Mouse (Mus musculus) layer of hippocampus, postnatal 14 days (tissue): ENCODE measurements around the gene Slc25a5. TPM values are rescaled to one million over a fixed set of nuclear protein-coding genes. Genes with fewer than 3 reads are reported as not detected.
"Not testable (repeated sequence)": the region's sequence is repeated elsewhere in the genome, so short reads cannot be mapped to it uniquely, and the experiment has no call there.

Experiments
- DNase-seq, 2 experiments: peaks; one replicate each; pipeline ENCODE4 v3.0.0; 2021 to 2022; ENCODE audit warnings: low spot score in 2 of 2, mixed read lengths in 1 of 2
- long read RNA-seq, 2 experiments: library from polyadenylated mRNA; stranded (forward); transcript quantifications; one replicate each; pipeline ENCODE4 v2.0.0; 2021
- total RNA-seq, 2 experiments: library from RNA; stranded (reverse); gene quantifications; 2 replicates each; pipeline ENCODE4 v1.2.3; 2021

Gene Slc25a5
- total RNA-seq, result 100 to 1,000 TPM; 369 to 393 TPM
- long read RNA-seq, experiment 1, transcript Slc25a5-201 (4 exons, 1,240 nt), result major isoform, 397 of 720 reads
- long read RNA-seq, experiment 1, partial matches to known transcripts, result 3 of 720 reads
- long read RNA-seq, experiment 1, other reads (novel, unspliced or antisense), result 319 of 720 reads
- long read RNA-seq, experiment 2, transcript Slc25a5-201 (4 exons, 1,240 nt), result major isoform, 647 of 1,610 reads
- long read RNA-seq, experiment 2, partial matches to known transcripts, result 6 of 1,610 reads
- long read RNA-seq, experiment 2, other reads (novel, unspliced or antisense), result 956 of 1,610 reads

GRCm38 (mm10) chrX:36795424-36796162 lies at the start of gene Slc25a5:
Gene Slc25a5 (plus strand): TSS chrX:36795651.
- peak; percentile 71 to 84 for DNase-seq

DNA sequence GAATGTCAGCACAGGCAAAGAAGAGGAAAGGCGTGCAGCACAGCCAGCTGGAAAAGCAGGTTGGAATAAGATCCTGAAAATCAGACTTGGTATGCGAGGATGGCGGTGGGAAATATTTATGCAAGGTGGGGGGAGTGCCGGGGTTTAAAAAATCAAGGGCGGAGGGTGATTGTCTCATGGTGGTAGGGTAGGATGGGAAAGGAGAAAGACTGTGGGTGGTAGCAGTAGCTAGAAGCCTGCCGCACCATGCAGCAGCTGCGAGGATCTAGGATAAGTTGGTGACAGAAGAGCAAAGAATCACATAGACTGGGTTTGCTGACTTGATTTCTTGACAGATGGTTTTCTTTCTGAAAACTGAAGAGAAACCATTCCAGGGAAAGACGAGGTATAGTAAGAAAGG lies 48.7 kb upstream of the Slc25a5 start:
- DNase-seq, result no peak

GRCm38 (mm10) chrX:36748573-36748972 lies 46.9 kb upstream of the Slc25a5 start:
- no peak for DNase-seq

DNA sequence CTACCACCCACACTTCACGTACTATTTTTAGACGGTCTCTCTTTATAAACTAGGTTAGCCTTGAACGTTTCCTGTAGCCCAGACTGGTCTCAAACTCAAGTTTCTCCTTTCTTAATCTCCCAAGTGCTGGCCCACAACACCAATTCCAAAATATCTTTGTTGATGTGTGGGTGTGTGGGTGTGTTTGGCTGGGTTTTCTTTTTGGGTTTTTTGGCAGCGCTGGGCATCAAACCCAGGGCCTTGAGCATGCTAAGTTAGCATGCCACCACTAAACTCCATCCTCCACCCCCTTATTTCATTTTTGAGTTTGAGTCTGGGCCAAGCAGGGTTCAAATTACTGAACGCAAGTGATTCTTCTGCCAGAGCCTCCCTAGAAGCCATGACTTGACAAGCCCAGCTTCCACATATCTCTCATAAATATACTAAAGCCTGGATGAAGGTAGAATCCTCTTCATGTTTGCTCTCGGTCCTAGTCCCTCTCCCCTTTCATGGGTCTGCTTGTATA lies 46.1 kb upstream of the Slc25a5 start:
- no peak for DNase-seq

- no peak for DNase-seq
Observed at GRCm38 (mm10) chrX:36750591-36750990, 44.9 kb upstream of the Slc25a5 start.

DNA sequence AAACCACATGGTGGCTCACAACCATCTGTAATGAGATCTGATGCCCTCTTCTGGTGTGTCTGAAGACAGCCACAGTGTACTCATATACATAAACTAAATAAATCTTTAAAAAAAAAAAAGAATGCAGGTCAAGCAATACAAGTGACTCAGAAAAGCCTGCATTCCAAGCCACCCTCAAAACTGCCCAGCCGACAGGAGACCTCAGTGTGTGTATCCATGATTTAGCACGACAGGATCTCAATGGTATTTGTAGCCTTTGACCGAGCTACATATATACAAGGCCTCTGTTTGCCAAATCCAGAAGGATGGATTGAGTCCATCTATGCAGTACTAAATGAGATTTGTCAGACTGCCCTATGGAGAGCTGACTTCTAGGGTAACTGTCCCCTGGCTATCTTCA lies 42.9 kb upstream of the Slc25a5 start:
- DNase-seq, result no peak

DNA sequence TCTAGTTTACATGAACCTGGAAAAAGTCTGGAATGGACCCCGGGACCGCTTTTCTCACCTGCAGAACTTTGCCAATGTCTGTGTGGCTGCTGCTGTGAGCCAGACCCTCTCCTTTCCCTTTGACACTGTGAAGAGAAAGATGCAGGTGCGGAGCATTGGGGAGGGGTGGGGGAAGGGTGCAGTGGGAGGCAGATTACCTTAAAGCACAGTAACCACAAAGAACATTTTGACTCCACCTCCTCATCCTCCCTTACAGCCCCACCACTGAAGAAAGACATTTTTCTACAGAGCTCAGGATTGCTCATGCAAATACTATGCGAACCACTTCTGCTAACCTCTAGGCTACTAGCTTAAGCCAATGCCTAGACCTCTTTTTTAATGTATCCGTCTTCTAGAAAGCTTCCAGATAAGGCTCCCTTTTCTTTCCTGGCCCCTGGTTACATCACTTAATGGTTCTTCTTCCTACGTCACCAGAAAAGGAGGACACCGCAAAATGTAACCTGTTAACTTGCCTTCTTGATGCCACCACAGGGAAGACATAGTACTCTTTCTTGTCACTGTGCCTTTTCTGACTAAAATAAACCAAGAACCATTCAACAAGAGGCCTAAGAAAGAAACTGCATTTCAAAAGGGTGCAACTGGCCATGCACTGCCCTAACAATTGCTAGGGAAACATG lies 37.5 kb upstream of the Slc25a5 start:
- DNase-seq, result no peak

- DNase-seq, result no peak
Observed at GRCm38 (mm10) chrX:36758566-36758965, 36.9 kb upstream of the Slc25a5 start.

DNA sequence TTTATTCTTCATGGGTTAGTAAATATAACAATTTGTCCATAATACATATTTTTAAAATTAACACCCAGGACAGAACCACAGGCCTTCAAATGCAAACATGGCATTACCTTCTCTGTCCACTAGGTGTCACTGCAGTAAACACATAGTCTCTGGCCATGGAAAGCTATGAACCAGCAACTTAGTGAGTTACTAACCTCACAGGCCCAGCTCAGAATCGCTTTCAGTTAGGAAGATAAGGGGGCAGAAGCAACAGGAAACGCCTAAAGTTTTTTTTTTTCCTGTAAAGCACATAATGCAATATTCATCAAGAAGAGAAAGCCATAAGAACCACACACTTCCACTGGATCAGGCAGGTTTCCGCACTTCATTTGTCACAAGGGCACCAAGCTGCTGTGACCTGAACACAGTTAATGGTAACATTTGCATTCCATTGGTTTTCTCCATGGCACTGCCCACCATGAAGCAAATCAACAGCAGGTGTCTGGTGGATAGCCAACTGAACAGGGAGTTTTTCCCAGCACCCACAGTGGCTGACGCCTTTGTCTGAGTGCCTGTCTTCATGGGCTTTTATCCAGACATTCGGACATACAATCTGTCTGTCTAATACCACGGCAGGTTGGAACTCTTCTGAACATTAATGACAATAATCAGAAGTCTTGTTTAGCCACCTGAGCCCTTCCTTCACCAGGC lies 34.4 kb upstream of the Slc25a5 start:
- peak in 1 of 2 experiments; percentile 60 for DNase-seq

- DNase-seq, result no peak
Observed at GRCm38 (mm10) chrX:36762289-36762688, 33.2 kb upstream of the Slc25a5 start.

DNA sequence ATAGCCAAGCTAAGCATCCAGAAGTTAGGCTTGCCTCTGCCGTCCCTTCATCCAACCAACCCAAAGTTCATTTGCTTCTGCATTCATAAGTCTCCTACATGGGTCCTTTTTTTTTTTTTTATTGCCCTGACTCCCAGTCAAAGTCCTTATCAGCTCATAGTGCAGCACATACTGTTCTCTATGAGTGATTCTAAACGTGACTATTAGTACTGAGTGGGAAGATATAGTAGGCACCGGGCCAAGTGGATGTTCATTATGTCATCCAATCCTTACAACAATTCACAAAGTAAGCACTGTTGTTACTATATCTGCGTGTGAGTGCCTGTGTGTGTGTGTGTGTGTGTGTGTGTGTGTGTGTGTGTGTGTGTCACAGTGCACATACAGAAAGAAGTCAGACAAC lies 32.6 kb upstream of the Slc25a5 start:
- DNase-seq, result no peak

DNA sequence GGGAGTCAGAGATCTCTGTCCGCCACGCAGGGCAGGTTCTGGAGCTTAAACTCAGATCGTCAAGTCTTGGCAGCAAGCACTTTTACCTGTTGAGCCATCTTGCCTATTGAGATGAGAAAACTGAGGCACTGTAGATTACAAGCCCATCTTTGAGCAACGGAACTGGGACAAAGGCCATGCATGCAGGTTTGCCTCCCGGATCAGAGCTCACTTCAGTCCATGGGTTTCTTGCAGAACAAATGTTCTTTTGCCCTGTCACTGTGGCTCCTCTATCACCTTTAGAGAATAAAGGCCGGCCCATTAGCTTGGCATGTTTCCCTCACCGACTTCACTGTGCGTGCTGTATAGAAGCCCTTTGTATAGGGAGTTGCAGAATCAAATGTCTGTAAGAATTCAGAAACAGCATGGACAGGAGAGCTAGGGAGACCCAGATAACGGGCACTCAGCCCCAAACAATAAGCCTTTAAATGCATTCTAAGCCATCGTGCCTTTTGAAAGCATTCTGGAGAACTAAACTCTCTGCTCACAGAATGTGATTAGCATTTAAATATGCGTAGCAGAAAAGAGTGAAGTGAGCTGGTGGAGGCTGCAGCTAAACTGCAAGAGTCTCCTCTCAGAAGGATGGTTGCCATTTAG lies 32.0 kb upstream of the Slc25a5 start:
- DNase-seq, result no peak

GRCm38 (mm10) chrX:36763934-36764317 lies 31.5 kb upstream of the Slc25a5 start:
- DNase-seq, result no peak

DNA sequence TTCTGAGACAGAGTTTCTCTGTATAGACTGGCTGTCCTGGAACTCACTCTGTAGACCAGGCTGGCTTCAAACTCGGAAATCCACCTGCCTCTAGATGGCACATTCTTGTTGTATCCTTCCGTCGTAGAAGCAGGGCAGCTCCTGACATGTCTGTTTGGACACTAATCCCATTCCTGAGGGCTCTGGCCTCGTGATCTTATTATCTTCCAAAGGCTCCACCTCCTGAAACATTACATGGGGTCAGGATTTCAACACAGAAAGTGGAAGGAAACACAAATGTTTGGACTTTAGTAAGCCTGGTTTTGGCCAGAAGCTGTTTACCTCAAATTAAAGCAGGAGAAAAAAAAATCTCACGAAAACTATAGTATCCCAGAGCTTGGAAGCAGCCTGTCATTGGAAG lies 28.1 kb upstream of the Slc25a5 start:
- DNase-seq, result no peak

DNA sequence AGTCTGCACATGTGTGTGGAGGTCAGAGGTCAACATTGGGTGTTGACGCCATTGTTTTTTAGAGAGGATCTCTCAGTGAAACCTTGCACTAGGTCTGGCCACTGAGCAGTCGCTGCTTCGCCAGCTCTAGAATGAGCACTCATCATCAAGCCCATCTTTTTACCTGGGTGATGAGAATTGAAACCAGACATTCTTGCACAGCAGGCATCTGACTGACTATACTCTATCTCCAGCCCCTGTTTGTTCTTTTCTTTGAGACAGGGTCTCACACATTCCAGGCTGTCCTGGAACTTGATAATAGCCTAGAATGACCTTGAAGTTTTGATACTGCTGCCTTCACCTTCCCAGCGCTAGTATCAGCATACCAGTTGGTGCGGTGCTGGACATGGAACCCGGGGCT lies 22.9 kb upstream of the Slc25a5 start:
- DNase-seq, result no peak

DNA sequence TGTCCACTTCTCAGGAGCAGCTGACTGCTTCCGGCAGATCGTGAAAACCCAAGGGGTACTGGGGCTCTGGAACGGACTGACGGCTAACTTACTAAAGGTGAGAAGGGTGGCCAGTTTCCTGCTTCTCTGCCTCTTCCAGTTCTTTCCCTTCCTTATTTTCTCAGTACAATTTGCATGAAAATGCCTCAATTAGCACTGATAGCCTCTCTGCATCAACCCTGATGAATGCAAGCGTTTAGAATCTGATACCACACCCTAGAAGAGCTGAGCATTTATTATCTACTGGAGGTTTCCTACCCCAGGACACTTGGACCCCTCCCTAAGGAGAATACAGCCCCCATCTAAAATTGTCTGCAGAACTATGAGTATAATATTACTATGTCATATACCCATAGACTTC lies 19.9 kb upstream of the Slc25a5 start:
- DNase-seq, result no peak

GRCm38 (mm10) chrX:36777694-36778093 lies 17.8 kb upstream of the Slc25a5 start:
- no peak for DNase-seq

- DNase-seq, result no peak
Observed at GRCm38 (mm10) chrX:36789360-36789759, 6.1 kb upstream of the Slc25a5 start.

DNA sequence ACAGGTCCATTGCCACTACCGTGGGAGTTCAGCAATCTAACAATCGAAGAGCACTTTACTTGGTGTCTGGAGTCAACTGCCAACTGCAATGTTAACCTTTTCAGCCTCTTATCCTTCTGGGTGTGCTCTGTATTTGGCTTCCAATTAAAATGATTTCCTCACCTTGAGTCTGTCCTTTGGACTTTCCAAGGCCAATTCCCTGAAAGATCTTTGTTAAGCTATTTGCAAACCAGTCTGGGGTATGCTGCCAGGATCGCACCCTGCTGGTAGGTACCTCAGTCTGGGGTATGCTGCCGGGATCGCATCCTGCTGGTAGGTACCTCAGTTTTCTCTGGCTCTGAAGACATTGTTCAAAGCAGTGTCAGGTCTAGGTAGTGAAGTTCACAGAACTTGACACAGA lies 880 bp upstream of the Slc25a5 start:
- no peak for DNase-seq

GRCm38 (mm10) chrX:36796163-36796581 lies 721 bp downstream of the Slc25a5 start:
- DNase-seq, result peak; percentile 72 to 82

DNA sequence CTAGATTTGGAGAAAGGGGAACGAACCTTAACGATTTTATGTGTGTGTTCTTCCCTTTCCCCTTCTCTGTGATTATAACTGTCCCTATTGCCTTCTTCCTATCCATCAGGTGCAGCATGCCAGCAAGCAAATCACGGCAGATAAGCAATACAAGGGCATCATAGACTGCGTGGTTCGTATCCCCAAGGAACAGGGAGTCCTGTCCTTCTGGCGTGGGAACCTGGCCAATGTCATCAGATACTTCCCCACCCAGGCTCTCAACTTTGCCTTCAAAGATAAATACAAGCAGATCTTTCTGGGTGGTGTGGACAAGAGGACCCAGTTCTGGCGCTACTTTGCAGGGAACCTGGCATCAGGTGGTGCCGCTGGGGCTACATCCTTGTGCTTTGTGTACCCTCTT lies 1.3 kb downstream of the Slc25a5 start:
- not testable (repeated sequence) for DNase-seq
